Mouse (Mus musculus) retina, postnatal 7 days (tissue): ENCODE measurements around the gene Slc4a3.
A peak's percentile ranks its signal among the peaks of the same experiment; 100 is the strongest.

ENCODE experiments used
- DNase-seq: peaks from one replicate; pipeline ENCODE4 v3.0.0-alpha.2; 2012; ENCODE audit warnings: low read depth, low spot score

The Slc4a3 gene

GRCm38 (mm10) chr1:75521321-75522031, 24.6 kb upstream of the Slc4a3 start, which contains the start of gene Stk11ip:
Gene Stk11ip (plus strand): TSS chr1:75521529.
- DNase-seq: peak; percentile 92

GRCm38 (mm10) chr1:75524679-75525078, 21.4 kb upstream of the Slc4a3 start:
- no peak for DNase-seq

DNA sequence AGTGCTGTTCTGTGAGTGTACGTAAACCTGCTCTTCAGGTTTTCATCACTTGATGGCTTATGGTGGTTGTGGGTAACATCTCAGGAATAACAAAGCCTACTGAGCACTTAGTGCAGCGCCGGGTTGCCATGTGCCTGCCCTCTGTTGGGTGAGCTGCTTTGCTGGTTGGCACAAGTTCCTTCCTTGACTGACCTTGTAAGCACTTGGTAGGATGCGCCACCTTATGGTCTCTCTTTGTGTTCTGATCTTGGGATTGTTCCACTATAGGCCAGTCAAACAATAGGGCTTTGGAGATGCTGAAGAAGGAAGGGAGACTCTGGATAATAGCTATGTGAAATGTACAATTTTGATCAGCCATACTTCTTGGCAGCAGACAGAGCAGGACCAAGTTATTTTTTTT, 15.5 kb upstream of the Slc4a3 start:
- no peak for DNase-seq

- no peak for DNase-seq
Measured at GRCm38 (mm10) chr1:75532280-75533172, 13.5 kb upstream of the Slc4a3 start.

DNA sequence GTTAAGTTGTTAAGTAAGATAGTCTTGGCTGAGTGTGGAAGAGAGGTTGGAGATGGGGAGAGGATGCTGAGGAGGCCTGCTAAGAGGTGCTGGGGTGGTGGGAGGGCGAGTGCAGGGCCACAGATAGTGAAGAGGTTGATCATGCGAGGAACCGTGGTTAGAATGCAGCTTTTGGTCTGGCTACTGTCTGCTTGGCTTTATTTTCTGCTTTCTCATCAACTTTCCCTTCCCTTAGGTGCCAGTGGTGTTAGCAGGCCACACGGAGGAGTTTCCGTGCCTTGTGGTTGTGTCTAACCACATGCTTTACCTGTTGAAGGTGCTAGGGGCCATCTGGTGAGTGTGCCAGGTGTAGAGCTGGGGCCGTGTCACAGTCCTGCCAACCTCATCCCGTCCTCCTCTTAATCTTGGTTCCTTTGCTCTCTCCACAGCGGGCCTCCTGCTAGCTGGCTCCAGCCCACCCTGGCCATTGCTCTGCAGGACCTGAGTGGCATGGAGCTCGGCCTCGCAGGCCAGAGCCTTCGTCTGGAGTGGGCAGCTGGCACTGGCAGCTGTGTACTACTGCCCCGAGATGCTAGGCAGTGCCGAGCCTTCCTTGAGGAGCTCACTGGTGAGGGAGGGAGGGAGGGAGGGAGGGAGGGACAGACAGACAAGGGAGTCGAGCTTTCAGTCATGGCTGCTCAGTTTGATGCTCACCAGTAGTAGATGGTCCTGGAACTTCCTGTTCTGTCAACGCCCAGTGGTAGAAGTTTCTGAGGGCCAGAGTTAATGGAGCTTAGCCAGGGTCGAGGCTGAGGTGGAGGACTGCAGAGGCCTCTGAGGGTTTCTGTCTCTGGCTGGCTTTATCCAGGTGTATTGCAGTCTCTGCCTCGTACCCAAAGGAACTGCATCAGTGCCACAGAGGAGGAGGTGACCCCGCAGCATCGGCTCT, 12.5 kb upstream of the Slc4a3 start:
- DNase-seq: no peak

GRCm38 (mm10) chr1:75537587-75537986, 8.5 kb upstream of the Slc4a3 start:
- no peak for DNase-seq

DNA sequence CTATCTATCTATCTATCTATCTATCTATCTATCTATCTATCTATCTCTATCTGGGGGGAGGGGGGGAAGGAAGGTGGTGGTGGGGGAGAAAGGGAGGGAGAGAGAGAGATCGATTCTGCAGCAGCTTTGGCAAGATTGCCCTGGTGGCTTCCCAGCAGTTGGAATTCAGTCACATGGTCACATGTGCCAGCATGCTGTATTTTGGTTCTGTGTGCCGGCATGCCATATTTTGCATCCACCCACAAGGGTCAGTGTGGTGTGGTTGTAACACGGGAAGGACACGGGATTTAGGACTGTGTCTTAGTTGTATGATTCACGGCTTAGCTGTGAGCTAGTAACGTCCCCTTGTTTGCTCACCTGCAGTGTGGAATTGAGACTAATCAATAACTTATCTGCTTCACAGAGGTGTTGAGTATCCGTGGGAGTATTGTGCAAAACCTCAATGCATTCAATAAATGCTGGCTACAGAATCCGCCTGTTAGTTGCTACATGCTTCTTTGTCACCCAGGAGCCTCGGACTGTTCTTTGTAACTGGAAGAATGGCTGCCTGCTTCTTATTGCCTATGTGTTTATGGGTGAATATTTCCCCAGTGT, 7.4 kb upstream of the Slc4a3 start:
- DNase-seq: no peak

GRCm38 (mm10) chr1:75541496-75541895, 4.6 kb upstream of the Slc4a3 start:
- no peak for DNase-seq

DNA sequence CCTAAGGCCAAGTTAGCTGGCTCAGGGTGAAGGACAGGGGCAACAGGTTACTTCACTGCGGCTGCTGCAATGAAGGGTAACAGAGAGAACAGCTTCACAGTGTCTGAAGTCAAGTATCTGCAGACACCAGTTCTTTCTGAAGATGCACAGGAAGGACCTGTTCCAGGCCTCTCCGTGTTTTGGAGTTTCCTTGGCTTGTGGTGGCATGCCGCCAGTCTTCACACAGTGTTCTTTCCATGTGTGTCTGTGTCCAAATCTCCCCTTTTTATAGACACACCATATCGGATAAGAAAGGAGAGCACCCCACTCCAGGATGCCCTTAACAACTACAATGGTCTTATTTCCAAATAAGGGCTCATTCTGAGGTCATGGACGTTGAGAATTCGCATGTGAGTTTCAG, 1.7 kb upstream of the Slc4a3 start:
- DNase-seq: no peak

DNA sequence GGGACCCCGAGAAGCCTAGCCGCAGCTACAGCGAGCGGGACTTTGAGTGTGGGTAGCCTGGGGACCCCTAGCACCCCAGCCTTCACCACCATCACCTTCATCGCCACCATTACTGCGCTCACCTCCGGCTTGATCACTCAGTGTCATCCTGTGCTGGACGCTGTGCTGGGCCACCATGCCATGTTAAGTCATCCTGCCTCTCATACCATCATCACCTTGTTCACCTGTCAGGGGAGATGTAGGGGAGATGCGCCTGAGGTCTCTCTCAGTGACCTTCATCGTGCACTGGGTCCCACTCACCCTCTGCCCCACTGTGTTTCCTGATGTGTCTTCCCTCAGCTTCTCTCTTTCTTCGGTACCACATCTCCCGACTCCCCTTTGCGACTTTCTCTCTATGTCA, 1.3 kb downstream of the Slc4a3 start:
- DNase-seq: no peak

GRCm38 (mm10) chr1:75548083-75548482, 2.0 kb downstream of the Slc4a3 start:
- no peak for DNase-seq

GRCm38 (mm10) chr1:75548871-75549270, 2.8 kb downstream of the Slc4a3 start:
- no peak for DNase-seq

DNA sequence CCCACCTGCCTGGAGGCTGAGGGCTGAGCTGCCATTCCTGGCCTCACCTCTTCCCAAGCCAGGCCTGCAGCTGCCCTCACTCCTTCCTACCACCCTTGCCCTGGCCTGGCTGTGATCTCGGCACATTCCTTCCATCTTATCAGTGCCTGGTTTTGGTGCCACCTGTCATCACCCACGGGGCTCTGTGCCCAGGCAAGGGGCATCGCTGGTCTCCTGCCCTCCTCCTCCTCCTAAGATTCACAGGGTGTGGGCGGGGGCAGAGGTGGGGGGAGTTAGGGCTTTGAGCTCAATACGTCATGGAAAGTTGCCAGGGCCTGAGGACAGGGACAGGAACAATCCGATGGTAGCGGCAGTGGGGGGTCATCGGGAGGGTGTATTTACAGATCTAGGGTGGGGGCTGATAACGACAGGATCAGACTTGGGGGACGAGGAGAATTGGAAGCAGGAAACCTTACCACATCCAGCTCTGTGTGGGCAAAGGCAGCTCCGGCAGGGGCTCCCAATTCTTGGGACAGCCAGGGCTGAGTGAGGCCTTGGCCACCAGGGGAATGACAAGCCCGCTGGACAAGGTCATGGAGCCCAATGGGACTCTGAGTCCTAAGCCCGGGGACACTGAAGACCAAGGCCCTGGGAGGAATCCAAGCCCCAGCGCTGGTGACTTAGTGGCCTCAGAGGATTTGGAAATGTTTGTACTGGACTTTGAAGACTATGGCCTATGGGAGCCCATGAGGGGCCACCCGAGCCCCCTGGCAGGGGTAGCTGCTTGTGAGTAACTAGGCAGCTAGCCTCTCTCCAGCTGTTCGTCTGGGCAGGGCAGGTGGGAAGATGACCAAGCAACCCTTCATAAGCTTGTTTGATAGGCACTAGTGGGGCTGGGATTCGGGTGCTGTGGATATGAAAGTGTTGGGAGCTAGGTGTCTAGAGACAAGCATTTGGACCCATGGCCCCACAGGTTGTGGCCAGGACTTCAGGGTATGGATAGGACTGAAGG, 3.5 kb downstream of the Slc4a3 start:
- no peak for DNase-seq

DNA sequence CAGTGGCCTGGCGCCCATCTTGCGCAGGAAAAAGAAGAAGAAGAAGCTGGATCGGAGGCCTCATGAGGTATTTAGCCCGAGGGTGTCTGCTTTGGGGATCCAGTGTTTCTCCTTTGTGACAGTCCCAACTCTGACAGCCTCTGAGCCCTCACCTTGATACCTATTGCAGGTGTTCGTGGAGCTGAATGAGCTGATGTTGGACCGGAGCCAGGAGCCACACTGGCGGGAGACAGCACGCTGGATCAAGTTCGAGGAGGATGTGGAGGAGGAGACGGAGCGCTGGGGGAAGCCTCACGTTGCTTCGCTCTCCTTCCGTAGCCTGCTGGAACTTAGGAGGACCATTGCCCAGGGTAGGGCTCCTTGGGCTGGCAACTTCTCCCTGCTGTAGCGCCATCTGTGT, 4.5 kb downstream of the Slc4a3 start:
- DNase-seq: no peak

GRCm38 (mm10) chr1:75555680-75556079, 9.6 kb downstream of the Slc4a3 start:
- DNase-seq: no peak

GRCm38 (mm10) chr1:75556143-75556781, 10.2 kb downstream of the Slc4a3 start:
- no peak for DNase-seq

DNA sequence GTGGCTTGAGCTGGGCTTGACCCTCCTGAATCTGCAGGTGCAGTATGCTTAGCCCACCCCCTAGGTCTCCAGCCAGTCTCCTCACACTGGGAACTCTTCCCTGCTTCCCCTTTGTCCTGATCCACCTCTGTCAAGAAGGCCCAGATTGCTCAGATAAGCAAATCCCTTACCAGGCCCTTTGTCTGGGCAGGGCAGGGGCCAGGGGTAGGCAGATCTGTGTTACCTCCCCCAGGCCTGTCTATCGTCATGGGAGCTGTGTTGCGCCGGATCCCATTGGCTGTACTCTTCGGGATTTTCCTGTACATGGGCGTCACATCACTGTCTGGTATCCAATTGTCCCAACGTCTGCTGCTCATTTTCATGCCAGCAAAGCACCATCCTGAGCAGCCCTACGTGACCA, 11.0 kb downstream of the Slc4a3 start:
- no peak for DNase-seq

DNA sequence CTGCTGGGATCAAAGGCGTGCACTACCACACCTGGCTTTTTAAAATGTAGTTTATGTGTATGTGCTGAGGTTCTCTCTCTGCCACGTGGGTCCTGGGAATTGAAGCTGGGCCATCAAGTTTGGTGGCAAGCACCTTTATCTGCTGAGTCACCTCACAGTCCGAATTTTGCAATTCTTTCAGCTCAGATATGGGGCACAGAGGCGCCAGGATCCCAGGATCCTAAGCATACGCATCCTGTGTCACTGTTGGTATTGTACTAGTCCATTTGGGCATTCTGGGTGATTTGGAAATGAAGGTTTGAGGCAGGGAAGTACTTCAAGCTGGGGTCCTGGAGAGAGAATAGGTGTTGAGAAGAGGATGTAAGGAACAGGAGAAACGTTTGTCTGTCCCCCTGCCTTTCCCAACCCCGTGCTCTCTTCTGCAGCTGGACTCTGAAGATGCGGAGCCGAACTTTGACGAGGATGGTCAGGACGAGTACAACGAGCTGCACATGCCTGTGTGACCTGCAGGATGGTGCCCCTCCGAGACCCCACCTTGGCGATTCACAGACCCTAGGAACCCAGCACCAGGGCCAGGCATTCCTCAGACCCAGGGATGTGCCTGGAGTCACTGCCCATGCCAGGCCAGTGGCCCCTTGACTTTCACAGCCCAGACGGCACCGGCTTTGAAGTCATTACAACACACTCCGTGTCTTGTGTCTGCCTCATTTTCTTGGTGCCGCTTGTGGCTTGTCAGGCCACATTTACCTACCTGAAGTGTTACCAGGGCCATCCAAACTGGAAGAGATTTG, 12.5 kb downstream of the Slc4a3 start:
- DNase-seq: no peak
